Mouse (Mus musculus) liver, postnatal 0 days (tissue): Measurements from ENCODE around the gene Hgd.

Source experiments
- CTCF ChIP-seq: sonication (generic); IDR thresholded peaks from 2 replicates; pipeline ENCODE4 v1.5.1; 2016; ENCODE audit warnings: antibody characterized with exemption, low read depth
- EP300 ChIP-seq: IDR thresholded peaks from 2 replicates; pipeline ENCODE4 v1.6.1; 2016; ENCODE audit warnings: antibody characterized with exemption, low read depth, mild to moderate bottlenecking

DNA sequence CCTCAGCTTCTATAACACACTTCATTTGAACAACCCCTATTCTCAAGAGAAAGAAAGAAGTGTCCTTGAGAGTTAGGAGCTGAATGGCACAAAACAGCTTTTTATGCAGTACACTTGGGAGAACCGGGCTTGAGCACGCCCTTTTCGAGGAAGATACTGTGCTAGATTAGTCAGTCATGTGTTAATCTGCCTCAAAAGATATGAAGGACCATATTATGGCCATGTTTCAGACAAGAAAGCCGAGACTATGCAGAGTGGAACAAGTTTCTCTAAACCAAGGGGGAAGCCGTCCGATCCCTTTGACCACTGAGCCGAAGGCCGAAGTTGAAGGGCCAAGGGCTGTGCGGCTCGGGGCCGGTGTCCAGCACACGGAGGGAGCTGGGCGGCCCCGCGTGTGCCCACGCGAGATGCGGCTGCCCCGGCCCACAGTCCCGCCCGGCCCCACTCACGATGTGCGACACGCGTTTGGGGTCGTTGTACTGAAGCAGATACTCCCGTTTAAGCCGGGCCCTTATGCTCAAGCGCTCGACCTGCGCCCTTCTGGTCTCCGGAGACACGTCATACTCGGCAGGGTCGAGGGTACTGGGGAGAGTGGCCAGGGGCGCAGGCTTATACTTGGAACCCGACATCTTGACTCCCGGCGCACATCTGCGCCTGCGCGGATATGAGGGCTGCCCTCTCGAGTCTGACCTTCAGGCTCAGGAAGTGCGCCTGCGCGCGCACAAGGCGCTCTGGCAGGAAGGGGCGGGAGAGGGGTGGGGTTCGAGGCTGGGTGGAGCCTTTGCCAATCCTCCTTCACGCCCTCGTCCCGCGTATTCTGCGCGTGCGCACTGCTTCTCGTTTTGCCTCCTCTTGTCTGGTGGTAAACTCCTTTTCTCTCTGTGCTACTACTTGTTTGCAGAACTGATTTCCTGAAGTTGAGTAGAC lies 74.0 kb downstream of the Hgd start, which contains the start of gene Ndufb4:
- TF ChIP-seq CTCF, result no peak
- TF ChIP-seq EP300, result no peak
